Mouse (Mus musculus): ENCODE results near the gene Tbl3. TPM values are rescaled to one million over a fixed set of nuclear protein-coding genes. Genes with fewer than 3 reads are reported as not detected.
"Not testable (repeated sequence)": the region's sequence is repeated elsewhere in the genome, so short reads cannot be mapped to it uniquely, and the experiment has no call there.

Gene Tbl3
- polyA plus RNA-seq, 1 experiment from 2014 or later = 62.4 TPM

- 67% methylated on average over 5 of the region's 5 CpGs for WGBS
- no peaks in the 10 kb centered on the region for H3K9me3 ChIP-seq (ENCODE audit: control insufficient read depth, low read length)
- H3K4me3 ChIP-seq (ENCODE audit: low read length) = no peak overlapping the region; the same call in 1 of the 2 replicates
- peaks cover 26% of the 10 kb centered on the region for H3K4me1 ChIP-seq (ENCODE audit: control insufficient read depth, insufficient read depth, low read depth, low read length)
- no peaks in the 10 kb centered on the region for H3K27me3 ChIP-seq (replicated peaks; ENCODE audit: control insufficient read depth, insufficient read depth, low read length)
- H3K9ac ChIP-seq (ENCODE audit: low read depth, low read length) = no peak overlapping the region
- peak overlapping the region; percentile 93 for H3K4me2 ChIP-seq (ENCODE audit: low read length)
- ATAC-seq = no peak
- no peak overlapping the region for H3K27ac ChIP-seq (ENCODE audit: low read depth, low read length)
- H3K36me3 ChIP-seq (ENCODE audit: control insufficient read depth, insufficient read depth, low read length) = no peaks in the 10 kb centered on the region
These were observed 36.1 kb downstream of the Tbl3 start for GRCm38 (mm10) chr17:24671346-24671745.

- no peak for ATAC-seq
- WGBS = 12% methylated on average over 8 of the region's 8 CpGs
These were observed 37.1 kb downstream of the Tbl3 start for GRCm38 (mm10) chr17:24670246-24670844.

GRCm38 (mm10) chr17:24669545-24670245 is 37.8 kb downstream of the Tbl3 start, which contains the start of gene Zfp598:
Zfp598 (plus strand) TSS chr17:24669687.
- Histone ChIP-seq H3K36me3 (ENCODE audit: control insufficient read depth, insufficient read depth, low read length) (no peaks in the 10 kb centered on the region), H3K4me1 (ENCODE audit: control insufficient read depth, insufficient read depth, low read depth, low read length) (peaks cover 26% of the 10 kb centered on the region), H3K9ac (ENCODE audit: low read depth, low read length) (peak within 1 kb of the TSS; percentile 99), H3K9me3 (ENCODE audit: control insufficient read depth, low read length) (no peaks in the 10 kb centered on the region), H3K4me2 (ENCODE audit: low read length) (peak within 1 kb of the TSS; percentile 93), H3K27me3 (replicated peaks; ENCODE audit: control insufficient read depth, insufficient read depth, low read length) (no peaks in the 10 kb centered on the region), H3K4me3 (ENCODE audit: low read length) (peak within 1 kb of the TSS; percentile 97), H3K27ac (ENCODE audit: low read depth, low read length) (peak within 1 kb of the TSS; percentile 92)
- under 1% methylated on average over 65 of the region's 80 CpGs for WGBS
- ATAC-seq = peak; percentile 98

More at GRCm38 (mm10) chr17:24670246-24670844, 37.1 kb downstream of the Tbl3 start:
- Histone ChIP-seq H3K4me2 (ENCODE audit: low read length) (peak overlapping the region; percentile 93), H3K9me3 (ENCODE audit: control insufficient read depth, low read length) (no peaks in the 10 kb centered on the region), H3K4me3 (ENCODE audit: low read length) (peak overlapping the region; percentile 97), H3K27ac (ENCODE audit: low read depth, low read length) (peak overlapping the region; percentile 92), H3K4me1 (ENCODE audit: control insufficient read depth, insufficient read depth, low read depth, low read length) (peaks cover 26% of the 10 kb centered on the region), H3K27me3 (replicated peaks; ENCODE audit: control insufficient read depth, insufficient read depth, low read length) (no peaks in the 10 kb centered on the region), H3K36me3 (ENCODE audit: control insufficient read depth, insufficient read depth, low read length) (no peaks in the 10 kb centered on the region), H3K9ac (ENCODE audit: low read depth, low read length) (peak overlapping the region; percentile 99)

- H3K36me3 ChIP-seq (ENCODE audit: control insufficient read depth, insufficient read depth, low read length); H3K9me3 ChIP-seq (ENCODE audit: control insufficient read depth, low read length); H3K27me3 ChIP-seq (replicated peaks; ENCODE audit: control insufficient read depth, insufficient read depth, low read length): not testable (repeated sequence)
- H3K4me1 ChIP-seq (ENCODE audit: control insufficient read depth, insufficient read depth, low read depth, low read length) = peaks cover 26% of the 10 kb centered on the region
- H3K4me3 ChIP-seq (ENCODE audit: low read length) = peak overlapping the region; percentile 97
- peak overlapping the region; percentile 71 for H3K27ac ChIP-seq (ENCODE audit: low read depth, low read length)
- ATAC-seq = peak; percentile 24
- peak overlapping the region; percentile 99 for H3K9ac ChIP-seq (ENCODE audit: low read depth, low read length)
- H3K4me2 ChIP-seq (ENCODE audit: low read length) = peak overlapping the region; percentile 93
- WGBS = 14% methylated on average over 15 of the region's 15 CpGs
These were observed 38.3 kb downstream of the Tbl3 start for GRCm38 (mm10) chr17:24669214-24669544.

DNA sequence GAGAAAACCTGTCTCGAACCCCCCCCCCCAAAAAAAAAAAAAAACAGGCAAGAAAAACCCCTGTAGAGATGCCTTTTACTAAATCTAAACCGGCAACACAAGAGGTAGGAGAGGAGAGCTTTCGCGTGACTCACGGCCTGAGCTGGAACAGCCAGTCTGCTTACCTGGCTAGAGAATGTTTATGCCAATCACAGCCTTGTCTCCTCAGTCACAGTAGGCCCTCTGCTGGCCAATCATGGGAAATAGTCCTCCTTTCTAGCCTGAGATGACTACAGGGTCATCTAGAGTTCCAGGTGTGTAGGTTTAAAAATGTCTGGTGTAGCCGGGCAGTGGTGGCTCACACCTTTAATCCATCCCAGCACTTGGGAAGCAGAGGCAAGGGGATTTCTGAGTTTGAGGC is 40.0 kb downstream of the Tbl3 start:
- Histone ChIP-seq H3K9me3 (ENCODE audit: control insufficient read depth, low read length) (no peaks in the 10 kb centered on the region), H3K9ac (ENCODE audit: low read depth, low read length) (no peak overlapping the region), H3K4me1 (ENCODE audit: control insufficient read depth, insufficient read depth, low read depth, low read length) (peaks cover 26% of the 10 kb centered on the region), H3K27me3 (replicated peaks; ENCODE audit: control insufficient read depth, insufficient read depth, low read length) (no peaks in the 10 kb centered on the region), H3K4me3 (ENCODE audit: low read length) (no peak overlapping the region), H3K4me2 (ENCODE audit: low read length) (no peak overlapping the region), H3K27ac (ENCODE audit: low read depth, low read length) (no peak overlapping the region), H3K36me3 (ENCODE audit: control insufficient read depth, insufficient read depth, low read length) (no peaks in the 10 kb centered on the region)
- no peak for ATAC-seq
- WGBS = 24% methylated on average over 6 of the region's 6 CpGs

GRCm38 (mm10) chr17:24667011-24667410 is 40.4 kb downstream of the Tbl3 start:
- H3K9me3 ChIP-seq (ENCODE audit: control insufficient read depth, low read length); H3K27me3 ChIP-seq (replicated peaks; ENCODE audit: control insufficient read depth, insufficient read depth, low read length): not testable (repeated sequence)
- 73% methylated on average over 7 of the region's 7 CpGs for WGBS

DNA sequence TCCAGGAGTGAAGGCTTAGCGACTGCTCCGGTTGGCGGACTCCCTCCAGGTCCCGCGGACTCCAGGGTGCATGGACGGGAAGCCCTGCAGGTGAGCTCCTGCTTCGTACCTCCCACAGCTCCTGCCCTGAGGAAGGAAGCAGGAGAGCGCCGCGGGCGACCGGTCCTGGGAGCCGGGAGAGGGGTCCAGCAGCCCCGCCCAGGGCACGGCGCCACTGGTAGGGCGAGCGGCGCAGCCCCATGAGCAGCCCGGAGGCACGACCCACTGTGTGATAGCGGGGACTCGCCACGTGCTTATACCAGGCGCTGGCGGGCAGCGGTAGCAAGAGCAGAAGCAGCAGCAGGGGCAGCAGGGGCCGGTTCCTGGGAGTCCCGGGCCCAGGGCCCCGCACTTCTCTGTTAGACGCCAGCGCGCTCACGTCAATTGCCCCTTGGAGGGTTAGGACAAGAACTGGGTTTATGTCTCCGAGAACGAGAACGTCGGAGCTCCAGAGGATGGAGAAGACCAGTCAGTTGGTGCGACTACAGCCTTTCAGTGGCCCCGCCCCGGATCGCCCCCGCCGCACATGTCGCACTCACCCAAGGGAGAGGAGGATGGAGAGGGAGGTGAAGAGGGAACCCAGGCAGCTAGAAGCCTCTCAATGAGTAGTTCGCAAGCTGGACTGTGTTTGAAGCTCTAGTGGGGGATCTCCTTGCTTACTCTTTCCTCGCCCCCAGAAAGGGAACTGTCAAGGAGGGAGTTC is 49.3 kb downstream of the Tbl3 start, which contains the start of gene Npw:
Npw (minus strand) TSS at position 441 of the 742 bp plus-strand sequence.
- H3K4me2 ChIP-seq (ENCODE audit: low read length) = peak within 1 kb of the TSS; percentile 60
- H3K9me3 ChIP-seq (ENCODE audit: control insufficient read depth, low read length) = no peaks in the 10 kb centered on the region
- H3K27me3 ChIP-seq (replicated peaks; ENCODE audit: control insufficient read depth, insufficient read depth, low read length) = peaks cover 27% of the 10 kb centered on the region
- no peaks in the 10 kb centered on the region for H3K36me3 ChIP-seq (ENCODE audit: control insufficient read depth, insufficient read depth, low read length)
- WGBS = 1% methylated on average over 42 of the region's 47 CpGs
- no peak within 1 kb of the TSS for H3K27ac ChIP-seq (ENCODE audit: low read depth, low read length)
- peak within 1 kb of the TSS; percentile 42 for H3K9ac ChIP-seq (ENCODE audit: low read depth, low read length)
- H3K4me3 ChIP-seq (ENCODE audit: low read length) = peak within 1 kb of the TSS; percentile 38
- ATAC-seq = no peak; the same call in 1 of the 2 replicates
- H3K4me1 ChIP-seq (ENCODE audit: control insufficient read depth, insufficient read depth, low read depth, low read length) = peaks cover 10% of the 10 kb centered on the region

More at GRCm38 (mm10) chr17:24667011-24667410, 40.4 kb downstream of the Tbl3 start:
- not testable (repeated sequence) for H3K4me2 ChIP-seq (ENCODE audit: low read length); H3K4me3 ChIP-seq (ENCODE audit: low read length); ATAC-seq; H3K36me3 ChIP-seq (ENCODE audit: control insufficient read depth, insufficient read depth, low read length); H3K9ac ChIP-seq (ENCODE audit: low read depth, low read length); H3K27ac ChIP-seq (ENCODE audit: low read depth, low read length)
- peaks cover 22% of the 10 kb centered on the region for H3K4me1 ChIP-seq (ENCODE audit: control insufficient read depth, insufficient read depth, low read depth, low read length)

DNA sequence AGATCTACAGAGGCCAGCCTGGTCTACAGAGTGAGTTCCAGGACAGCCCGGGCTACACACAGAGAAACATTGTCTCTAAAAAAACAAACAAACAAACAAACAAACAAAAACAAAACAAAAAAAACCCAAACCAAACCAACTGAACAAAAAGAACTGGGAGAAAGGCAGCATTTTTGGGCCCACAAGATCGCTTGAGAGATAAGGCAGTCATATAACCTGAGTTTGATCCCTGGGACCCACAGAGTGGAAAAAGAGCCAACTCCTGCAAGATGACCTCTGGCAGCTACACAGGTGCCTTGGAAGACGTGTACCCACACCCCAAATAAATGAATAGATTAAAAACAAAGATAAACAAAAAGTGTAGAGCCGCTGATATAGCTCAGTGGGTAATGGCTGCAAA is 52.5 kb downstream of the Tbl3 start:
- H3K4me1 ChIP-seq (ENCODE audit: control insufficient read depth, insufficient read depth, low read depth, low read length) = peaks cover 15% of the 10 kb centered on the region
- WGBS = 80% methylated on average over 4 of the region's 4 CpGs
- ATAC-seq = no peak
- H3K4me2 ChIP-seq (ENCODE audit: low read length) = no peak overlapping the region
- H3K4me3 ChIP-seq (ENCODE audit: low read length) = no peak overlapping the region
- H3K9ac ChIP-seq (ENCODE audit: low read depth, low read length) = no peak overlapping the region
- peaks cover 24% of the 10 kb centered on the region for H3K27me3 ChIP-seq (replicated peaks; ENCODE audit: control insufficient read depth, insufficient read depth, low read length)
- no peaks in the 10 kb centered on the region for H3K36me3 ChIP-seq (ENCODE audit: control insufficient read depth, insufficient read depth, low read length)
- no peak overlapping the region for H3K27ac ChIP-seq (ENCODE audit: low read depth, low read length)
- no peaks in the 10 kb centered on the region for H3K9me3 ChIP-seq (ENCODE audit: control insufficient read depth, low read length)
